Mouse (Mus musculus) T-cell, adult 2 months (primary cell): ENCODE measurements around the gene Gm26897.

ENCODE experiments used
- DNase-seq: peaks from one replicate; pipeline ENCODE4 v3.0.0; 2022; ENCODE audit warnings: low spot score

Gene Gm26897

DNA sequence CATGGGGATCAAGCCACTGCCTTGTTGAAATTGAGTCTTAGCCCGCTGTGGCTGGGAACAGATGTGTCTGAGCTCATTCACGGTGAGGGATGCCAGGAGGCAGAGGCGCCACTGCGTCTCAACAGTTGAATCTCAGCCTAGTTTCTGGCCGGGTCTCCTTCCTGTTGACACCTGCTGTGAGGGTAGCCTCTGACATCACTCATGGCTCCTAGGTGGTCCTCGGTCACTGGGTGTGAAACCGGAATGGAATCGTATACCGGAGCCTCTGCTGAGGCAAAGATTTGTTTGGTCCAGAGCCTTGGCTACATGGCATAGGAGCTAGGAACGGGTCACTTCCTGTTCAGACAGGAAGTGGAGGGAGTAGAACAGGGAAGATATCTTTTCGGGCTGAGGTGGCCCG lies at the start of gene Gm26897:
Gm26897 (plus strand) TSS at position 74 of the 400 bp plus-strand sequence.
- DNase-seq: no peak

DNA sequence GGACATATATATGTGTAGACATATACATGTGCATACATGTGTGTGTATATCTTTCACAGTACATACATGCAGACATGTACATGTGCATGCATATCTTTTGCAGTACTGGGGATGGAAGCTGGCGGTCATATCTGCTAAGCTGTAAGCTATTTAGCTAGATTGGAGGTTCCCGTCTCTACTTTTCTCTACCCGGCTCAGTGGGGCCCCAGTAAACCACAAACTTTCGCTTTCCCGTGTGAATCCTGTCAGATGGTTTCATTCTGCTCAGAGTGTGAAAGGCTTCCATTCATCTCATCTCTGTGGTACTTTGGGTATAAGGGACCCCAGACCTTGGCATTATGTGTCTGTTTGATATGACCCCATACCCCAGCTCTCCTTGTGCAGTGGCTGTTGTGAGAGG lies 46.4 kb upstream of the Gm26897 start:
- DNase-seq: no peak

DNA sequence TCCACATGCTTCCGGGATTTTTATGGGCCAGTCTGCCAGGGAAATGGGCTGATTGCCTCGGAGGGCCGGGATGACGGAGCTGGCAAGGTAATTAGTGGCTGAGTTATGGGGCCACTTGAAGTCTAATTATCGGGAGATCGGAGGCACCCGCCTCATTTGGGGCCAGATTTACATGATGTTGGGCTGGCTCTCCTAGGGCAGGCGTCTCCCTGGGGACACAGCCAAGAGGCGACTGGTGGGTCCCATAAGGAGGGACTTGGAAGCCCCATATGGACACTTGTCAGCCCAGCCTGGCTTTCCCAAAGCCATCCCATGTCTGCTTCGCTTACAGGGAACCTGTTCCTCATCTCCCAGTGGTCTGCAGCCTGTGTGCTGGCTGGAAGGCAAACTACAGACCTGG lies 45.1 kb upstream of the Gm26897 start:
- DNase-seq: no peak

DNA sequence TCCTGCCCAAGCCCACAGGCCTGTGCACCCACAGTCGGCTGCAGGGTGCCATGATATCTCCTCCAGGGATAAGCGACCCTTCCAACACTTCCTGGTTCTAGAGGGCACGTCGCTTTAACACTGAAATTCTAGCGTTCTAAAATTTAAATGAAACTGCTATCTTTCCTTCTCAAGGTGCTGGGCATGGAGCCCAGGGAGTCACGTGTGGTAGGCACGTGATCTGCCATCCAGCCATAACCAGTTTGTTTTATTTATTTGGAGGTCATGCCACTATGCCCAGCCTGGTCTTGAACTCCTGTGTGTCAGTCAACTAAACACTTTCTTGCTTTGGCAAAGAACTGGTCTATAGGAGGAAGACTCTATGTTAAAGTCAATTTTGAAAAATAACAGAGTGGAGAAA lies 35.7 kb upstream of the Gm26897 start:
- no peak for DNase-seq

DNA sequence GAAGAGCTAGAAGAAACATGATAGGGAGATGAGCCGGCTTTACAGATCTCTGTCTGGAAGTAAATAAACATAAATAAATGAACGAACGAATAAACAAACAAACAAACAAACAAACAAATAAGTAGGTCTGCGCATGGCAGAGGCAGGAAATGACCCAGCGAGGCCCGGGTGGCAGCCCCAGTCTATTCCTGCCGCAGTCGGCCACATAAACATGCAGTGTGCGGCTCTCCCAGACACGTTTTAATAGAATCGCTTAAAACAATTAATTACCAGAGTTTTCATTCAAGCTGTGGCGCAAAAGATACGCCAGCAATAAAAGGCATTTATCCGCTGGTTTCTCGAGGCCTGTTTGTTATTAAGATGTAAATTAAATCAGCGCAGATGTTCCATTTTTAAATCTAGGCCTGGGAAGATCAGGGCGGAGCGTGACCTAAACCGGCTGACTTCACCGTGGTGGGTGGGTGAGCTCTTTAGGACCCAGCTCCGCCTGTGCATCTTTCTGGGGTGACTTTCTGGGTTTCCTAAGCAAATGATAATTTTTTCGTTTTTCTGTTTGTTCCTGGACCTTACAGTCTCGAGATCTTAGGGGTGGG lies 33.9 kb upstream of the Gm26897 start:
- DNase-seq: no peak

- DNase-seq: no peak
Observed at GRCm38 (mm10) chr5:111701634-111702329, 31.9 kb upstream of the Gm26897 start.

GRCm38 (mm10) chr5:111703586-111703985 lies 30.1 kb upstream of the Gm26897 start:
- no peak for DNase-seq

DNA sequence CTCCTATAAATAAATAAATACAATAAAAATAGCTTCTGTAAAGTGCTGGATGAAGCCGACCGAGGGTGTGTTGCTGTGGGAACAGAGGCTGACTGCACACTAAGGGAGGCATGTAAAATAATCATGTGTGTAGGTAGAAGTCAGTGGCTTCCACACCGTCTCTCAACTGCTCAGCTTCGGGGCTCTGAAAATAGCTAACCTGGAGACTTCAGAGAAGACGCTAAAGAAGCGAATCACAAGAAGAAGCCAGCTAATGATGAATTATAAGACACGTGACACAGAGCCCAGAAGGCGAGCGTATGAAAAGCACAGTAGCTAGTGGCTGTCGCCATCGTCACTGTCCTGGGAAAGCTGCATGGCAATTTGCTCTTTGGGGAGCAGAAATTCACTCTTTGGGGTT lies 29.4 kb upstream of the Gm26897 start:
- no peak for DNase-seq

DNA sequence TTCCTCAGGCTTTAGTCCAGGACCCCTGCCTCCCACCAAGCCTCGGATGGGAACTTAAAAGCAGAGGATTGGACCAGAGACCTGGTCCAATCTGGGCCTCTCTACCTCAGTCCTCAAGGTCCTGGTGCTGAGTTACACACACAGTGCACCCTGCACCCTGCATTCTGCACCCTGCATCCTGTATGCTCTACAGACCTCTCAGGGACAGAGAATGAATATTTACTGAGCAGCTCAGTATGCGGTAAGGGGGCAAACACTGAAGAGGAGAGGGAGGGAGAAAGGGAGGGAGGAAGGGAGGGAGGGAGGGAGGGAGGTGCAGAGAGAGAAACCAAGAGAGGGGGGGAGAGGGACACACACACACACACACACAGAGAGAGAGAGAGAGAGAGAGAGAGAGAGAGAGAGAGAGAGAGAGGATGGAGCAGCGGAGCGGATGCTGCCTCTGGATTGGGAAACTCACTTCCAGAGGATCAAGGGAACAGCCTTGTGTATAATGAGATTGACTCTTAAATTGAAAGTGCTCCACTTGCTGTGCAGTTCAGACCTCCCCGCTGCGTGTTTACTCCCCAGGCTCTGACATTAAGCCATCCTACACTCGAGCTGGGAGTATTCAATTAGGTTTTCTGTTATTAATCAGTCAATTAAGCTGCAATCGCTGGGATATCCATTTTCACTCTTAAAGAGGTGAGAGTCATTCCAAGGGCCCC lies 24.4 kb upstream of the Gm26897 start:
- no peak for DNase-seq

- no peak for DNase-seq
Observed at GRCm38 (mm10) chr5:111719018-111719417, 14.7 kb upstream of the Gm26897 start.

DNA sequence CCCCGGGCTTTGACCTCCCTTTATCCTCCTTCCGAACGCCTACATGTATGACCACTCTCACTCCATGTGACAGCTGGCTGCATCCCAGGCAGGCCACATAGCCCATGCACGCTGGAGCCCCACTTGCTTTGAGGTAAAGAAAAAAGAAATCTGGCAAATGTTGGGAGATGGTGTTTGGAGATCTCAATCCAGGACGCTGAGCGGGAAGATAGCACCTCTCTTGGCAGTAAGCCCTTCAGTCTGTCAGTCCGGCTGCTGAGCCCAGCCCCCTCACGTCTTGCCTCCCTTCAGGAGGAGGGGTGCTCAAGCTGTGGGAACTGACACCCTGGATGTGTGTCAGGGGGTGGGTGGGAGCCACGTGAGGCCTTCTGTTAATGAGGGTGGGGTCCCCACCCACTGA lies 13.0 kb upstream of the Gm26897 start:
- no peak for DNase-seq

DNA sequence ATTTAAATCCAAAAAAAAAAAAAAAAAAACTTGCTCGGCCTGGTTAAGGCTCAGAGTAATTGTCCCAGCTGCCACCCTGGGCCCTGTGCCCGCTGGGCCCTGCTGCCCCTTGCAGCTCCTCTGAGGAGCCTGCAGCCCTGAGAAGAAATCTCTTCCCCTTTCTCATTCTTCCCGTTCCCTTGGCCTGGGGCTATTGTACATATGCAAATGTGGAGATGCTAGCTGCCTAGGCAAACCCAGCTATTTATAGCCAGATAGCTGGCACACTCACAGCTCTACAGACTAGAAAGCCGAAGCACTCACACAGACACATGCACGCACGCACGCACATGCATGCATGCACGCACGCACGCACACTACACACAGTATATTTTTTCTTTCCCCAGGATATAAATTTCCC lies 9.0 kb upstream of the Gm26897 start:
- no peak for DNase-seq

- no peak for DNase-seq
Observed at GRCm38 (mm10) chr5:111725195-111725920, 8.4 kb upstream of the Gm26897 start.

DNA sequence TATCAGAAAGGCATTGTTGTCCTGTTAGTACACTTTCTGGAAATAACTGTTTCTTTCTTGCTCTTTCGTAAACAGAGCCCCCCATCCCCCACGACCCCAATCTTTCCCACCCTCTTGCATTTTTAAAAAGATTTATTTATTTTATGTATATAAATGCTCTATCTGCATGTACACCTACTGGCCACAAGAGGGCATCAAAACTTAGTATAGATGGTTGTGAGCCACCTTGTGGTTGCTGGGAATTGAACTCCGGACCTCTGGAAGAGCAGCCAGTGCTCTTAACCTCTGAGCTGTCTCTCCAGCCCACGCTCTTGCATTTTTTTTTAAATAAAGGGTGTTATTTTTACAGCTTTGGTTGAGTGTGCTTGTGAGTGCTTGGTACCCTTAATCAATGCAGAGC lies 5.3 kb upstream of the Gm26897 start:
- DNase-seq: no peak

DNA sequence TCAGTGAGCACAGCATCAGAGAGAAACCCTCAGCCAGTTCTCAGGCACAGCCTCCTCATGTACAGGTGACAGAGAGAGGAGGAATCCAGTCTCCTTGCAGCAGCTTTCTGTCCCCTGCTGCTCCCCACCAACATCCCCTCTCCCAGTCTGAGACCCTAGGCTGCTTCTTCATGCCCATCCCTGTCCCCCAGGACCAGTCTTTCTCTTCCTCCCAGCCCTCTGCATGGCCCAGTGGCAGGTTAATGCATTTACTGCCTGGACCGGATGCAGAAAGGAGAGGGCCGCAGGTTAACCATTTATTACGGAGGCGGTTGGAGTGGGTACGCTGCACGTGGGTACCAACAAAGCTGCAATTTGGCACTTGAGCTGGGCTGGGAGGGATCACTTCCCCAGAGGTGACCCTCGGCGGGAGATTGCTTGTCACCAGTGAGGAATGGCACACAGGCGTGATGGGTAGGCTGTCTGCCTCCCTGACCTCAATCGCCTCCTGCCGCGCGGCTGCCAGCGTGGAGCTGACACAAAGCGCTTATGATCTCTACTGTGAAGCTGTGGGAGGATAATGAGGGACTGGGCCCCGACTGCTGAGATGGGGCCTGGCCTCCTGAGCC lies 3.1 kb upstream of the Gm26897 start:
- DNase-seq: no peak

GRCm38 (mm10) chr5:111732194-111732593 lies 1.5 kb upstream of the Gm26897 start:
- DNase-seq: no peak

DNA sequence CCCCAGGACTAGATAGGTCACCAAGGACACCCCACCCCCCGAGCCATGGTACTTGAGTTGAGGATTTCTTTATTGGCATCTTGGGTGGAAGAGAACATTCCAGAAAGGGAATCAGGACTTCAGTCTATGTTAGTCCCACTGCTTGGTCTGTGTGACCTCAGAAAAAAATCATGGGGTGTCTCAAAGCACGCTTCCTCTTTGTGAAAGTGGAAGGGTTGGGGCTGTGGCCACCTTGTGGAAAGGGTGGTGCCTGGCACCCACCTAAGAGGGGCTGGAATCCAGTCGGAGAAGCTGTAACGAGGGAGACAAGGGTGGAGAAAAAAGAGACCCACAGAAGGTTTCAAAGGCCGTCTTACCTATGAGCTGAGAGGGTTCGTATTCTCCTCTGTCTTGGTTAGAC lies 5.8 kb downstream of the Gm26897 start:
- no peak for DNase-seq

DNA sequence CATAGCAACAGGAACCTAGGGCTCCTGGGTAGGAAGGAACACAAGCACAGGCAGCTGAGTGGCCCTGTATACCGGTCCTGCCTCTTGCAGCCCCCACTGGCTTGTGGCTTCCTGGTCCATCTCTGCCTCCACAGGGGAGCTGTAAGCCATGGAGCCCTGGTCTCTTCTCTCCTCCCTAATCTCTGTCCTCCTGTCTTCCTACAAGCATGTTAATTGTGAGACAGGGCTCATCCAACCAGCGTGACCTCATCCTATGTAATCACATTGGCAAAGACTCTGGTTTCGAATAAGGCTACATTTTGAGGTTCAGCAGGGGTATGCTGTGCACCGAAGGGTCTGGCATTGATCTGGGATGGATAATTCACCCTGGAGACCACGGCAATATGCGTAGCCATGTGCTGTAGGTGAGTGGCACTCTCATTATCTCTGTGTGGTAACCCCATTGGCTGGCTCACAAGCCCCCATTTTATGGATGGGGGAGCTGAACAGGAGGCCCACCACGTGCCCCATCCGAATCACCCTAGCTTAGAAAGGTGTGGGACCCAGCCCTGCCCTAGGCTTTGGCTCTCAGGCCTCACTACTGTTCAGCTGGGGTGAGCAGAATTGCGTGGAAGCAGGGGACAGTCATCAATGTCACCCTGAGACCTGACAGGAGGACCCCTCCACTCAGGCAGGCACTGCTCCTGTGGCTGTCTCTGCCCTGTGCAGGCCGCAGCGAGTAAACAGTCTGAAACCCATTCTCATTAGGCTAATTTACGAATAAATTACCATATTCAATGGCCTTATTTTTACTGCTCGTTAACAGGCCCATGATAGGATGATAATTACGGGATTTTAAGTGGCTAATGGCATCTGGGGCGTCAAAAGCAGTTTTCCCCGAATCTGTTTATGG lies 6.9 kb downstream of the Gm26897 start:
- DNase-seq: no peak

DNA sequence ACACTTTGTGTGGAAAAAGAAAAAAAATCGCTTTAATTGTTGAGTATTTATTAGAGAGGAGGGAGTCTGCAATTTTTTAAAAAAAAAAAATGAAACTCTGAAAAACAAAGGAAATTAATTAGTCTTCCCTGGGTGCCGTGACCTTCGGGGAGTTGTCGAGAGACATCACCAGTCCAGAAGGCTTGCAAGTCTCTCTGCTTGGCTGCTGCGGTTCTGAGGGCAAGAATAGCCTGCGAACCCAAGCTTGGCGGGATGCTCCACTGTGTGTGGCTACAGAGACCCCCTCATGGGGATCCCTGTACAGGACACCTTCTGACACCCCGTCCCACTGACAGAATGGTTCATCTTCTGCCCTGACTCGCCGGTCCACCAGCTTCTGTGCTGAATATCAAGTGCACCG lies 7.6 kb downstream of the Gm26897 start:
- no peak for DNase-seq

DNA sequence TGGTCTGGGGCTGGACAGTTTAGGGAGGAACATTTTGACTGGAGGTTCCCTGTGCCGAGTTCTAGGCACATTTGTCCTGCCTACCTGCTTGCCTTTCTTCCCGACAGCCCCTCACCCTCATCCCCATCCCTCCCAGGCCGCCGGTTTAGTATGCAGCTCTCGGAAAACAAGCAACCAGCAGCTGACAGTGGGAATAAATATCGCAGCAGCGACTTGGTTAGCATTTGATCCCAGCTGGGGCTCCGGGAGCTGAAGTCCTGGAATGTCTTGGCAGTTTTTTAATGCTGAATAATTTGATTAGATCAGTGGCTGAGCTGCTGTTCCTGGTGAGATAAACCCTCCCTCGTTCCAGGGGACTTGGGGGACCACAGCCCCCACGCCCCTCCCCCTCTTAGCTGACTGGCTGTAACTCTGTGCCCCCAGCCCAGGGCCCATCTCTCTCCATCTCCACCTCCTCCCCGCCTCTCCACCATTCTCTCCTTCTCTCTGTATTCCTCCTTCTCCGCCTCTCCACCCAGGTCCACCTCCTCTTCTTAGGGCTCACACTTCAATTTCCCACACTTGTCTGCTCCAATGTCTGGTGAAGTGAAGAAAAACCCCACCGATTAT lies 8.7 kb downstream of the Gm26897 start:
- no peak for DNase-seq

DNA sequence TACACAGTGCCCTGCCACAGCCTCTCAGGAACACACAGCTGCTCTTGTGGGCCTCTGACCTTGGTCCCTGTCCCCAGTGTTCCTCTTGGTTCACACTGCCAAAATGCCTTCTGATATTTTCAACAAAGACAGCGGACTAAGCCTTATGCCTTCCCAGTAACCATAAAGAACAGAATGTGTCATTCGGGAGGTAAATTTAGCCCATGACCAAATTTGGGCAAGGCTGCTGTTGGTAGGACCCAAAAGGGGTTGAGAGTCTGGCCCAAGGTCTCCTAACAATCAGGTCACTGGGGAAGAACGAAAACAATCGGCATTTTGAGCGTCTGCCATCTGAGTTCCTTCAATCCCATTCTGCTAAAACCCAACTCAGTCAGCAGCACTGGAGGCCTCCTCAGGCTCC lies 15.9 kb downstream of the Gm26897 start:
- DNase-seq: no peak
